Mouse (Mus musculus) cerebellum, postnatal 36 days (tissue): ENCODE data around the gene Emc10.

Experiments used
- DNase-seq, 2 experiments: peaks; one replicate each; pipeline ENCODE4 v3.0.0; 2021 to 2022; ENCODE audit warnings: mixed read lengths in 2 of 2

The Emc10 gene

DNA sequence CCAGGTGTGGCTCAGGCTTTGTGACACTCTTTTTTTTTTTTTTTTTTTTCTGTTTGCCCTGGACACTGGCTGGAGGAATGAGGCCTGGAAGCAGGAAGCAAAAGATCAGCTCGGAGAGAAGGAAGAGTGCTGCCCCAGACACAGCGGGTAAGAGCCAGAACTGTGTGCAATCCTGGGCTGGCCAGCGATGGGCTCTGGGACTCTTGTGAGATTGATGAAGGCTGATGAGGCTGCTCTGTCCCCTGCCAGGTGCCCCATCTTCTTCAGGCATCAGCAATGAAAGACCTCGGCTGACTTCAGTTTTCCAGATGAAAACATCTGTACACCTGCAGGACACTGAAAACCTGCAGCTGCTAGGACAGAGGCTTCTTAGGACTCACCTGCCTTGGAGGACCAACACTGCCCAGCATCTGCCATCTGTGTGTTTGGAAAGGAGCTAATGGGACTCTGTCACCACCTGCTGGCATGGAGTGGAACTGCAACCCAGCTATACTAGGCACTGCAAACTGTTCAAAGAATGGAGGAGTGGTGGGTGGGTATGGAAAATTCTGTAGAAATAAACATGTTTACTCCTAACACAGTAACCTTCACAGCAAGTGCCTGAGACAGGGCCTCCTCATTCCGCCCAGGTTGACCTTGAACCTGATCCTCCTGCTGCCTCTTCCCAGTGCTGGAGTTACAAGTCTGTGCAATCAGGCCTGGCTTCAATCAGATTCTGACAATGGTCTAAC lies 11.3 kb downstream of the Emc10 start:
- DNase-seq, result peak; percentile 86 to 90

DNA sequence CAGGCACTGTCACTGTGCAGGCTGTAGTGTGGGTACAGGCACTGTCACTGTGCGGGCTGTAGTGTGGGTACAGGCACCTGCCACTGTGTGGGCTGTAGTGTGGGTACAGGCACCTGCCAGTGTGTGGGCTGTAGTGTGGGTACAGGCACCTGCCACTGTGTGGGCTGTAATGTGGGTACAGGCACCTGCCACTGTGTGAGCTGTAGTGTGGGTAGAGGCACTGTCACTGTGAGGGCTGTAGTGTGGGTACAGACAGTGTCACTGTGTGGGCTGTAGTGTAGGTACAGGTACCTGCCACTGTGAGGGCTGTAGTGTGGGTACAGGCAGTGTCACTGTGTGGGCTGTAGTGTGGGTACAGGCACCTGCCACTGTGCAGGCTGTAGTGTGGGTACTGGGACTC lies 12.2 kb downstream of the Emc10 start:
- DNase-seq, result no peak

DNA sequence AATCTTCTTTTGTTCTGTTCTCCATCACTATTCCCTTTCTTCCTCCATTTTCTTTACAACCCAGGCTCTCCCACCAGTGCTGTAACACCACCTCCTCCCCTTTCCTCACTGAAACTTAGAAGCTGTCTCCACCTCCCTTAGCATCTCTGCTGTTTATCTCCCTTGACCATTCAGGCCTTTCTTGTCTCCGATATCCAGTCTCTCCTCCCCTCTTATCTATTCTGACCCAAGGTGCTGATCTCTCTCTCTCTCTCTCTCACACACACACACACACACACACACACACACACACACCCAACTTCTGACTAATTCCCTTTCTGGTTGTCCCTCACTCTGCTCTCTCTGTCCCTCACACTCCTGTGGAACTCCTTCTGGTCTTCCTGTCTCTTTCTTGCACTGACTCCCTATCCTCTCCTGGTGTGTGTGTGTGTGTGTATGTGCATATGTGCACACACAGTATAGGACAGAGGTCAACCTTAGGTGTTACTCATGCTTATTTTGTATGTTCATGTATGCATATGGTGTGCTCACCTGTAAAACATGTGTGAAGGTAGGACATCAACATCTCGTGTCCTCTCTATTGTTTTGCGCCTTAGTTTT lies 13.4 kb downstream of the Emc10 start:
- no peak for DNase-seq

DNA sequence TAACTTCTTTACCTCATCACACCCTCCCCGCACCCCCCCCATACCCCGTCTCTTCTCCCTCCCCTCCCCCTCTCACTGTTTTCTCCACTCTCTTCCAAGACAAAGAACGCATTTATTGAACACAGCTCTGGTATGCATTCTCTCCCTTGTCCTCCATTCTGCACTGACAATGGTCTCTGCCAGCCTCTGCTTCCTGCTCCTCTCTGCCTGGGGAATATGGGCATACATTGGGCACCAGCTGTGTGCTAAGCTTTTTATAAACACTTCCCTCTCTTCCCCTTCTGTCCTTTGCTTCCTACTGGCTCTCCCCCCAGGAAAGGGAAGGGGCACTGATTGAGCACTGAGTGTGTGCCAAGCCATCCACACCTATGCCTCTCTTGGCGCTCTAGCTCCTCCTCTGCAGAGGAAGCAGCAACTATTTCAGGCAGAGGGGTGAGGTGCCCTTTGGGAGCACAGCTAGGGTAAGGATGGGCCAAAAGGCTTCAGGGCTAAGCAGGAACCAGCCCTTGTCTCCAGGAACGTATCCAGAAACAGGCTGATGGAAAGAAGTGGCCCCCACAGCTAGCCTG lies 21.2 kb downstream of the Emc10 start:
- peak in 1 of 2 experiments; percentile 1 for DNase-seq

DNA sequence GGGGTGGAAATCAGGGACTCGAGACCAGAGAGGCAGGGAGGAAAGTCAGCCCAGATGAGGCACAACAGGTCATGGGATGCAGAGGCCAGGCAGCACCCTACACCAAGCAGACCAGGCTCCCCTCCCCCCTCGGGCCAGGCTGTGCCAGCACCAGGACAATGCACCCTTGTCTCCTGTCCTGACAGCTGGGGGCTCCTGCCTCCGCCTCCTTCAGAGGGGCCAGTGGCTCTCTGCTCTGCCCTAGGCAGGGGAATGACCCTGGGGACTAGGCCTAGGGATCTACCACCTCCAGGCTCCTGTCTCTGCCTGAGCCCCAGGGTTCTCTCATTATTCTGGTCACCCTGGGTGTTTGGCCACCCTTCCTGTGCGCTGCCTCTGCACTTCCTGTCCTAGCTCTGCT lies 21.9 kb downstream of the Emc10 start:
- peak in 1 of 2 experiments; percentile 52 for DNase-seq

DNA sequence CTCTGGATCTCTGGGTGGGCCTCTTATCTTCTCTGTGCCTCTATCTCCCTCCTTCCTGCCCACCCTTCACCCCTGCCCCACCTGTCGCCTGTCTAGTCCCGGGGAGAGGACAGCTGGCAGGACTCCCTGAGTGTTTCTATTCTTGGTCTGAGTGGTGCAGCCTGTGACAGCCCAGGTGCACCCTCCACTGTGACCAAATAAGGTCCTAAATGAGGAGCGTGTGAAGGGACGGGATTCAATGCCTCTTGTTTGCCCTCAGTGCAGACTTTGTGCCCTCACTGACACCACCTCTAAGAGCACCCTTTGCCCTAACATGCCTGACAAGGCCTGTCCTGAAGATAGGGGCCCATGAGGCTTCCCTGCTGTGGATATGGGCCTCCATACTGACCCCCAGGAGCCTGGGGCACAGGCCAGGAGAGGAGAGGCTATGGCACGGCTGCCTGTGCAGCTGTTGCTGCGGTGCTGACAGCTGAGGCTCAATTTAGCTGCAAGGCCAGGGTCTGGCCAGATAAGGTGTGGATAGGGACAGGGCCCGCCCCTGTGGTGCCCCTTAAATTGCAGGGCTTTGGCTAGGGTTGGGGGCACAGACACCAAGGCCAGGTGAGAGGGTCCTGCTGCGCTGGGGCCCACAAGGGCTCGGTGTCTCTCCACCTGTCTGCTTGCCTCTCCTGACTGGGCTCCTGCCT lies 23.2 kb downstream of the Emc10 start:
- DNase-seq, result peak in 1 of 2 experiments; percentile 32

DNA sequence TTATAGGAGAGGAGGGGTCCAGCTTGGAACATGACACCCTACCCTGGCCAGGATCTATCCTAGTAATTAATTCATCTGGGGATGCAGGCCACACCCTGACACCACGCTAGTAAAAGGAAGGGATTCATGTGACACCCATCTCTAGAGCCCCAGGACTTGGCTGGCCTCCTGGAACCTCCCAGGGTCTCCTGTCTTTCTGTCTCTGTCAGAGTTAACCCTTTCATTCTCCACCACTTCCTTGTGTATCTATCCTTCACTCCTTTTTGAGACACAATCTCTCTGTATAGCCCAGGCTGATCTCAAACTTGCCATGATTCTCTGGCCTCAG lies 23.8 kb downstream of the Emc10 start:
- peak in 1 of 2 experiments; percentile 9 for DNase-seq

DNA sequence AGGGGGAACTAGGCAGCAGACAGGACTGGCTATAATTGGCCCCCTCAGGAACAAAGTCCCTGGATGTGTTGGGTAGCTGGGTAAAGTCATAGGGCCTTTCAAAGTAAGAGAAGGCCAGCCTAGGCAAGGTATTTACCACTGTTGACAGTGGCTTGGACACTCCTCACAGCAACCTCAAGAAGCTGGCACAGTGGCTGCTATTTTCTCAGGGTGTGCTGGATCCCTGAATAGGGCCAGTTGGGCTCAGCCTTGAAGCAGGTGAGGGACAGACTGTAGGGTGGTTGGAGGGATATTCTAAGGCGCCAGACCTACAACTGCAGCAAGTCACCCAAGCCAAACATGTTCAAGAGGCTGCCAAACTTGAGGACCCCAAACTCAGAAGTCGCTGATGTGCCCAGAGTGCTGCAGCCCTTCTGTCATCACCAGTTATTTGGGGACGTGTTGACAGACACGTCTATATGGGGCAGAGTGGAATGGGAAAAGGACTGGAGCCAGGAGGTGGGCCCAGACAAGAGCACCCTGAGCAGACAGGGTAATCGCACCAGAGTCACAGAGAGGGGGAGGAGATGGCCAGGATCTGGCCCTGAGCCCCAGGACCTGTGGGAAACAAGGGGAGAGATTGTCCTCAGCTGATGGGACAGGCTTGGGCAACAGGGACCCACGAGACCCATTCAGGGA lies 24.3 kb downstream of the Emc10 start:
- DNase-seq, result peak in 1 of 2 experiments; percentile 14

DNA sequence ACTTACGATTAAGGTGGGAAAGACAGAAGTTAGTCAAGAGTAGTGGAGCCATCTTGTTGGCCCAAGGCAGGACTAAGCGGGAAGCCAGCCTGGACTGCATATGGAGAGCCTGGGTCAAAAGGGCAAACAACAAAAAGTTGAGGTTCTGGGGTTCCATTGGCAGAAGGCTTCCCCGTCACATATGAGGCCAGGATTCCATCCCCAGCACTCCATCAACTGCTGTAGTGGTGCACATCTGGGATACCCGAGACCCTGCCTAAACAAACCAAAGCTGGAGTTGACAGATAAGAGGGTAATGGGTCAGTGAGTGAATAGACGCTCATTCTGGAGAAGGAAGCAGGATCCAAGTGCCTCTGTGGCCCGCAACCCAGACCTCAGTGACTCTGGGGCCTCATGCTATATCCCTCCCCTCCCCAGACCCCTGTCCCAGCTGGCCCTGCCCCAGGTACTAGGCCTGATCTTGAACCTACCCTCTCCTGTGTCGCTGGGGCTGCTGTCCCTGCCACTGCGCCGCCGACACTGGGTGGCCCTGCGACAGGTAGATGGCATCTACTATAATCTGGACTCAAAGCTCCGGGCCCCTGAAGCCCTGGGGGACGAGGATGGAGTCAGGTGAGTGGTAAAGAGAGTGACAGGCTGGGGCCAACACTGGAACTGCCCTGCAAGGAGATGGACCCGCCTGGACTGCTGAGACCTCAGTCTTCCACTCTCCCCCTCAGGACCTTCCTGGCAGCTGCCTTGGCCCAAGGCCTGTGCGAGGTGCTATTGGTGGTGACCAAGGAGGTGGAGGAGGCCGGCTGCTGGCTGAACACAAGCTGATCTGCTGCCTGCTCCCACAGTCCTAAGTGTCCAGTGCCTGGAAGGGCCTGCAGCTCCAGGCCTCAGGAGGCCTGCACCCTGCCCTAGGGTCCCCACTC lies 25.4 kb downstream of the Emc10 start:
- DNase-seq, result peak in 1 of 2 experiments; percentile 6

DNA sequence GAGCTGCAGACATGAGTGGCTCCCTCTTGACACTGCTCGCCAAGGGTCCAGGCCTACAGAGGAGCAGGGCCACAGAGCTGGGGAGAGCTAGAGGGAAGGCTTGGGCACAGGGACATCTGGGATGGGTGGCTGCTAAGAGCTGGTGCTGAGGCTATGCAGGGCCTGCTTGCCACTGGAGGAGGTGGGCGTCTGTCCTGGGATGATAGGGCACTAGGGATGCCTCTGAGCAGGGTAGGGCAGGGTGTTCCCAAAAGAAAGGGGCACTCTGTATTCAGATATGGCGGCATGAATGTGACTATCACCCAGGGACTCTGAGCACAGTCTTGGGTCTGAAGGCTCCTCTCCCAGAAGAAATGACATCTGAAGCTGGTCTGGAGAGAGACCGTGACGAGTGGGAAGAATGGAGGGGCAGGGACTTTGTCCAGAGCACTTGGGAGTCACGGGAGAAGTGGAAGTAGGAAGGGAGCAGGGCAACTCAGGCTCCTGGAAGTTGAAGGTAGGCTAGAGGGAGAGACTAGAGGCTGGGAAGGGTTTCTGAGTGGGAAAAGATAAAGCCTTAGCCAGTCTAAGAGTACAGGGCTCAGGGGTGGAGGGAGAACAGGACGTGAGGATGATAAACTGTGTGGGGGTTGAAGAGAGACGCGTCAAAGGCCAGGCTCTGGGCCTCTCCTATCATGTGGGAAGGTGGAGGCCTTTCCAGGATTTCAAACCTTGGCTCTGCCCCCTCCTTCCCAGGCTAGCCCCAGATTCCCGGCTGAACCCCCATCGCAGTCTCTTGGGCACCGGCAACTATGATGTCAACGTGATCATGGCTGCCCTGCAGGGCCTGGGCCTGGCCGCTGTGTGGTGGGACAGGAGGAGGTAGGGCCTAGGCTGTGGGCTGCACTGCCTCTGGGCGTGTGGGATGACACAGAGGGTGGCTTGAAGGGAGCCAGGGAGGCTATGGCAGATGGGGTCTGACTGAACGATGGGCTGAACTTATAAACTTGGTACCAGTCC lies 26.4 kb downstream of the Emc10 start:
- peak in 1 of 2 experiments; percentile 8 for DNase-seq

DNA sequence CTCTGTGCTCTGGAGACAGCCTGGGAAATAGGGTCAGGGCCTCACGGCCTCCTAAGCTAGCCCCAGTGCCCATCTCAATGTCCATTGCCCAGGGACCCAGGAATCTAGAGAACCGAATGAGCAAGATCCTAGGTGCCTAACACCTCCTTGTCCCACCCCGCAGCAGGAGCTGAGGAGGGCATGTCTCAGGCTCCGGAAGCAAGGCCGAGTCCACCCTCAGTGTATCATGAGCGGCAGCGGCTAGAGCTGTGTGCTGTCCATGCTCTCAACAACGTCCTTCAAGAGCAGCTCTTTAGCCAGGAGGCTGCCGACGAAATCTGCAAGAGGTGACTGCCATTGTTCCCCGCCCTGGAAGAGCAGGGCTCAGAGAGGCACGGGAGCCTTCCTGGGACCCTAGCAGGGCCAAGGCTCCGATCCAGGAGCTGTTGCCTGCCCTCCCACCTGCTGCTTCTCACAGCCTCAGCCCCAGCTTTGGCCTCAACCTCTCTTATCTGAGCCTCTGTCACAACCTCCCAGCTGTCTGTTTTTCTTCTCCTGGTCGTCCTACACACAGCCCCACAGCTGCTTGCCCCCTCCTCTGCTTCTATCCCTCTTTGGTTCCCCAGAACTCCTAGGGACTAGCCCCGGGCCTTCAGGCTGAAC lies 27.6 kb downstream of the Emc10 start:
- peak in 1 of 2 experiments; percentile 20 for DNase-seq

DNA sequence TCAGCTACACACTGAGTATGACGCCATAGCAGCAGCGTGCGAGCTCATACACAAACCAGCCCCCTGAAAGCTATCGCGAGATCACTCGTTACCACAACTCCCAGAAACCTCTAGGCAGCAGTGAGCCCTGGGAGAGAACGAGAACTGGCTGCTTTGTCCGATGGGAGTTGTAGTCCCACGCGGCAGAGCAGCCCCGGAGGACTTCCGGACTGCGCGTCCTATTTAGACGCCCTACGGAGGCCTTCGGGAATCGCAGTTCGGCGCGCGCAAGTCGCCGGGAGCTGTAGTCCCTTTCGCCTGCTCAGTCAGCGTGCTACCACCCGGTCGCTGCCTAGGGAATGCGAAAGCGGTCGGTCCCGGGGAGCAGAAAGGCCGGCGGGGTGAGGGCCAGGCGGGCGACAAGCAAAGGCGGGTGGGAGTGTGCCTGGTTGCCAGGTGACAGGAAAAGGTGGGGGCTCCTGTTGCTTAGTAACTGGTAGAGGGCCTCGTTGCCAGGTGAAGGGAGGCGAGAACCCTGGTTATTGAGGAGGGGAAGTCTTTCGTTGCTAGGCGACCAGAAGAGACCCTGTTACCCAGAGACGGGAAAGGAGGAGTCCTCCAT lies 28.4 kb downstream of the Emc10 start, which contains the start of gene Josd2:
TSS of gene Josd2 (plus strand) at position 170 of the 601 bp plus-strand sequence.
- DNase-seq, result peak; percentile 93 to 94

DNA sequence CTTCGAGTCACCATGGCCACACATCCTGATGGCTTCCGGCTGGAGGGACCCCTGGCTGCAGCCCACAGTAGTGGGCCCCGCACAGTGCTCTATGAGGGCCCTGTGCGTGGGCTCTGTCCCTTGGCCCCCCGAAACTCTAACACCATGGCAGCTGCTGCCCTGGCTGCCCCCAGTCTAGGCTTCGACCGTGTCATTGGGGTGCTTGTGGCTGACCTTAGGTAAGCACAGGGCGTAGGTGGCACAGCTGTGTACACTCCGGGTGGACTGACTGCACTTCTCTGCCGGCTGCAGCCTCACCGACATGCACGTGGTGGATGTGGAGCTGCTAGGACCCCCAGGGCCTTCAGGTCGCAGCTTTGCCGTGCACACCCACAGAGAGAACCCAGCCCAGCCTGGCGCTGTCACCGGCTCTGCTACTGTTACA lies 29.4 kb downstream of the Emc10 start:
- DNase-seq, result peak; percentile 31 to 36

DNA sequence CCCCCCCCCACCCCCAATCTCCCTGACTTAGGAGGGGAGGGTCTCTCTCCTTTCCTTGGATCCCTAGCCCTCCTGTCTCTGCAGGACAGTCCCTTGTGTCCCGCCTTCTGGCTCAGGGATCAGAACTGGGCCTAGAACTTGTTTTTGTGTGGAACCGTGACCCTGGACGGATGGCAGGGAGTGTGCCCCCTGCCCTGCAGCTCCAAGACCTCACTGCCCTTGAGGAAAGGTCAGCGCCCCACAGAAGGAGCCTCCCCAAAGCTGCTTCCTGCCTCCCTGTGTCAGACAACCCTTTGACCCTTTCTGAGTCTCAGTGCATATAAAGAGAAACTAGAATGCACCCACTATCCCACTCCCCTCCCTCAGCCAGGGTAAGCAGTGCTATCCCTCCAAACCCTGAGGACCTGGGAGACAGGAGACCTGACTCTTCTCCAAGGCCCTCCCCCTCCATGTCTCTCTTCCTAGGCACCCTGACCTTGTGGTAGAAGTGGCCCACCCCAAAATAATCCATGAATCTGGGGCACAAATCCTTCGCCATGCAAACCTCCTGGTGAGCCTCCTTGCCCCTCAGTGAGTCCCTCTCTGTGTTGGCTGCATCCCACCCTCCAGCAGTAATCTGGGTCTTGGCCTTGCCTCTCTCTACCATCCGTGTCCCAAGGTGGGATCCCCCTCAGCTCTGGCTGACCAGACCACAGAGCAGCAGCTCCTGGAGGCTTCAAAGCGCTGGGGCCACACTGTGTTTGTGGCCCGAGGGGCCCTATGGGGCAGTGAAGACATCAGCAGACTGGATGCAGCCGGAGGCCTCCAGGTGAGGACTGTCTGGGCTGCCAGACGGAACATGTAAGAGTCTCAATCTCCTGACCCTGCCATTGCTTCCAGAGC lies 30.1 kb downstream of the Emc10 start:
- DNase-seq, result peak; percentile 25 to 30

DNA sequence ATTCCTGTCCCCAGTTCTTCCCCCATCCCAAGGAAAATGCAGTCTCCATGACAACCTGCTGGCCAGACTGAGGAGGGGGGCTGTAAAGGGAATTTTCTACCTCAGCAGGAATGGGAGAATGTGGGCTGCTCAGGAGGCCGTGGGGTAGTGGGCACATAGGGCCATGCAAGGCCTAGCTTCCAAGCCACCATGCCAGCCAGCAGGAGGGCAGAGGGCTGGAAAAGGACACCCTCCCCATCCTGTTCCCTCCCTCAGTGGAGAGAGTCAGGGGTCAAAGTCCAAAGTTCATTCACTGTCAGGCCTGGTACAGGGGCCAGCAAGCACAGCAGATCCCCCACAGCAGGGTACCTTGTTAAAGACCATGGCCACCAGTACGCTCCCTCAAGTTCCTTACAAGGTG lies 31.2 kb downstream of the Emc10 start, which contains the start of gene Aspdh:
TSS of gene Aspdh (plus strand) at position 281 of the 400 bp plus-strand sequence.
- peak; percentile 27 to 34 for DNase-seq

DNA sequence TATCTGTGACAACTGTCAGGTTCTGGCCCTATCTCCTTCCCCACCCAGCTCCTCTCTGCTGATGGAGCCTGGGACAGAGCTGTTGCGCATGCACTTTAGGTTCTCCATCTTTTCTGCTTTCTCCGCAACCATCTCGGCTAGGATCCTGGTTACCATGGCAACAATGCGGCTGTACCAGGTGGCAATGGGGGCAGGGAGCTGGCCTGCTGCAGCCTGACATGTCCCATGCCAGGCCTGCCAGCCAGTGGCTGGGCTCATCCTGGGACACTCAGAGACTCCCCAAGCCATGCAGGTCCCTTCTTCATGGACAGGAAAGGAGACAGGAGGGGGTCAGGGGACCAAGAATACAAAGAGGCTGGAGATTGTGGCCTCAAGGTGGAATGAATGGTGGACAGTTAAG lies 31.8 kb downstream of the Emc10 start:
- DNase-seq, result peak; percentile 96

DNA sequence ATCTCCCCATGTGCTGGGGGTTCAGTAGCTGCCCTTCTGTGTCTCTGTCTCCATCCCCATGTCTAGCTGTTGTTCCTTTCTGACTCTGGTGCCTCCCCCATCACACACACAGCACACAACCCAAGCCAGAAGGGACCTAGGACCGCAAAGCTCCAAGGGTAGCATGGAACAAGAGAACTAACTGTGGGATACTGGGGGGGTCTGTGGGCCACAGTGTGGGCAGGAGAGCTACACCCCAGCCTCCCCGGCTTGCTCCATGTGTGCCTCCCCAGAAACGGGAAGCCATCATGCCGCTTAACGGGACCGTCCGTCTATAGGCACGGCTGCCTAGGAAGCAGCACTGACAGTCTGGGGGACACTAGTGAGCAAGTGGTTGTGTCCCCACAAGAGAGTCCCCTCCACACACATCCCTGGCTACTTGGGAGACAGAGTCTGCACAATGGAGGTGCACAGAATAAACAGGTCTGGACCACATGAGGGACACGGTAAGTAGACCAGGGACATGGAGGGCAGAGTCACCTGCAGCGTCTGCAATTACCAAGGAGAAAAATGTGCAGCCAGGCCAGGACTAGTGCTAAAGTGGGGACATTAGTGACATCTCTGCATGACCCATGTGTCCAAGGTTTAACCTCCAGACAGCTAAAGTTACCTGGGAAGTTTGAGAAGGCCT lies 32.6 kb downstream of the Emc10 start:
- DNase-seq, result peak in 1 of 2 experiments; percentile 43

DNA sequence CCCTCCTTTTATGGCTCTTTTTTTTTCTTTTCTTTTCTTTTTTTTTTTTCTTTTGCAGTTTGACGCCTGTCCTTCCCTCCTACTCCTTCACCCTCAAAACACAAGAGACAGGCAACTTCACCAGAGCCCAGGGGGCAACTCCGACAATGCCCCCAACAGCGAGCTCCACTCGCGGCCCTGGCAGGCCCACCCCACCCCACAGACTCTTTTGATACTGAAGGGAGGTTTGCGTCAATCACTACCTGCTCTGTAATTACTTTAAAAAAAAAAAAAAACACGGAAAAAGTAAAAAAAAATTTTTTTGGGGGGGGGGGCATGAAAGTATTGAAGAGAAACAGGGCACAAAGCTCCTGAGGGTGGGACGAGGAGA lies 33.3 kb downstream of the Emc10 start:
- no peak for DNase-seq
